Mouse (Mus musculus) heart, adult 2 months (tissue): ENCODE results near the gene Evl. TPM values are rescaled to one million over a fixed set of nuclear protein-coding genes. Genes with fewer than 3 reads are reported as not detected.
A peak's percentile ranks its signal among the peaks of the same experiment; 100 is the strongest.

ENCODE experiments used
- DNase-seq, 2 experiments: peaks; one replicate each; pipeline ENCODE4 v3.0.0; 2021
- H3K27ac ChIP-seq: fragments of 200-600 bp; 2 replicates; pipeline ENCODE4 v1.8.1; 2022
- H3K27me3 ChIP-seq: fragments of 200-500 bp; 2 replicates; pipeline ENCODE4 v1.6.1; 2012; ENCODE audit warnings: mild to moderate bottlenecking, low read length, inconsistent platforms, mixed read lengths; ENCODE audit not compliant: control insufficient read depth, insufficient read depth
- H3K36me3 ChIP-seq: fragments of 200-500 bp; 2 replicates; pipeline ENCODE4 v1.6.1; 2012; ENCODE audit warnings: low read length, inconsistent platforms; ENCODE audit not compliant: control insufficient read depth, insufficient read depth
- H3K4me1 ChIP-seq: fragments of 200-500 bp; 2 replicates; pipeline ENCODE4 v1.6.1; 2011; ENCODE audit warnings: low read length; ENCODE audit not compliant: control insufficient read depth, insufficient read depth
- H3K4me3 ChIP-seq: fragments of 200-600 bp; 2 replicates; pipeline ENCODE4 v1.8.1; 2022
- H3K79me2 ChIP-seq: fragments of 200-500 bp; replicated peaks from 2 replicates; pipeline ENCODE4 v1.6.1; 2012; ENCODE audit warnings: mild to moderate bottlenecking, inconsistent platforms, low read length, moderate library complexity, mixed read lengths; ENCODE audit not compliant: control insufficient read depth, insufficient read depth
- H3K9ac ChIP-seq: fragments of 200-500 bp; 2 replicates; pipeline ENCODE4 v1.6.1; 2012; ENCODE audit warnings: low read depth, mild to moderate bottlenecking, control low read depth, inconsistent platforms, low read length, mixed read lengths
- CTCF ChIP-seq: fragments of 200-600 bp; IDR thresholded peaks from 2 replicates; pipeline ENCODE4 v1.8.1; 2022; ENCODE audit warnings: antibody characterized with exemption, mild to moderate bottlenecking, moderate library complexity
- EP300 ChIP-seq: fragments of 200-500 bp; IDR thresholded peaks from 2 replicates; pipeline ENCODE4 v1.6.1; 2011; ENCODE audit warnings: low read depth, low read length, control low read depth; ENCODE audit not compliant: insufficient read depth
- POLR2A ChIP-seq: fragments of 200-500 bp; IDR thresholded peaks from 2 replicates; pipeline ENCODE4 v1.6.1; 2011; ENCODE audit warnings: mild to moderate bottlenecking, low read depth, low read length, control low read depth; ENCODE audit not compliant: insufficient read depth
- WGBS: fragments of 180-500 bp; shearing (Covaris S2); methylation state at CpG from one replicate; pipeline ENCODE4 v1.1.7; 2018; 5-methylcytosine and 5-hydroxymethylcytosine counted together
- intact Hi-C: fragments of 180-260 bp; cut with DNase I; formaldehyde crosslinking; loops from one replicate; pipeline ENCODE4 v1.15.1; 2025
- polyA plus RNA-seq: library from polyadenylated mRNA; depleted of rRNA; stranded (reverse); fragments of >200 nt; gene quantifications from 2 replicates; pipeline ENCODE4 v1.2.3, GENCODE M21; 2012
- total RNA-seq, 2 experiments: library from RNA; stranded (reverse); gene quantifications; 2 replicates each; pipeline ENCODE4 v1.2.3; 2021

Gene Evl
- total and polyA plus RNA-seq, 3 experiments: 34.8 to 40.6 (median 36.4) TPM

- intact Hi-C loops: no loop called here
- H3K79me2 ChIP-seq: no peaks in the 10 kb centered on the region
- peaks cover 22% of the 10 kb centered on the region for H3K4me1 ChIP-seq
- no peaks in the 10 kb centered on the region for H3K27me3 ChIP-seq
- TF ChIP-seq CTCF (no peak), EP300 (peak; percentile 73; the same call in 1 of the 2 replicates)
- no peak overlapping the region for H3K9ac ChIP-seq
- peak; percentile 55 to 76 for DNase-seq
- peak overlapping the region; percentile 24; the same call in 1 of the 2 replicates for H3K4me3 ChIP-seq
- peak overlapping the region; percentile 51 for H3K27ac ChIP-seq
- no peaks in the 10 kb centered on the region for H3K36me3 ChIP-seq
- 18% methylated on average over 4 of the region's 4 CpGs for WGBS
Observed at GRCm38 (mm10) chr12:108674502-108674901, 120.0 kb downstream of the Evl start.

- no peaks in the 10 kb centered on the region for H3K36me3 ChIP-seq
- intact Hi-C loops: loop anchor here (5.0 kb wide), 1 partner anchor 123 kb away; the partner anchor contains the start of gene Evl
Observed at GRCm38 (mm10) chr12:108674916-108675315, 120.4 kb downstream of the Evl start.

GRCm38 (mm10) chr12:108675614-108676401 lies 121.3 kb downstream of the Evl start:
- peak overlapping the region; percentile 65 for H3K27ac ChIP-seq
- H3K4me1 ChIP-seq: peaks cover 23% of the 10 kb centered on the region
- 64% methylated on average over 8 of the region's 8 CpGs for WGBS
- TF ChIP-seq CTCF (peak; percentile 53), POLR2A (no peak)
- no peaks in the 10 kb centered on the region for H3K36me3 ChIP-seq
- no peak for DNase-seq
- H3K79me2 ChIP-seq: no peaks in the 10 kb centered on the region
- H3K9ac ChIP-seq: no peak overlapping the region
- H3K4me3 ChIP-seq: no peak overlapping the region
- no peaks in the 10 kb centered on the region for H3K27me3 ChIP-seq
- intact Hi-C loops: loop anchor here (5.0 kb wide), 1 partner anchor 124 kb away; the partner anchor contains the start of gene Evl

More at GRCm38 (mm10) chr12:108674916-108675315, 120.4 kb downstream of the Evl start:
- Histone ChIP-seq H3K27ac (peak overlapping the region; percentile 51), H3K79me2 (no peaks in the 10 kb centered on the region), H3K4me1 (peaks cover 23% of the 10 kb centered on the region), H3K27me3 (no peaks in the 10 kb centered on the region), H3K4me3 (no peak overlapping the region), H3K9ac (no peak overlapping the region)
- TF ChIP-seq POLR2A: no peak
- TF ChIP-seq EP300: no peak
- TF ChIP-seq CTCF: no peak
- no peak for DNase-seq
- 59% methylated on average over 2 of the region's 2 CpGs for WGBS

GRCm38 (mm10) chr12:108677116-108677515 lies 122.6 kb downstream of the Evl start:
- no peaks in the 10 kb centered on the region for H3K36me3 ChIP-seq
- no peak overlapping the region for H3K4me3 ChIP-seq
- peak overlapping the region; percentile 8 for H3K27ac ChIP-seq

GRCm38 (mm10) chr12:108678366-108678765 lies 123.8 kb downstream of the Evl start:
- Histone ChIP-seq H3K4me1 (peaks cover 28% of the 10 kb centered on the region), H3K27ac (peak overlapping the region; percentile 54), H3K27me3 (no peaks in the 10 kb centered on the region), H3K4me3 (no peak overlapping the region), H3K9ac (no peak overlapping the region), H3K36me3 (no peaks in the 10 kb centered on the region), H3K79me2 (no peaks in the 10 kb centered on the region)
- TF ChIP-seq POLR2A (no peak), EP300 (0 out of 2 replicates have a peak, but pooled peaks have one; percentile 17), CTCF (no peak)
- WGBS: 39% methylated on average over 4 of the region's 4 CpGs
- intact Hi-C loops: loop anchor here (5.0 kb wide), 1 partner anchor 126 kb away; the partner anchor contains the start of gene Evl
- no peak for DNase-seq

More at GRCm38 (mm10) chr12:108677116-108677515, 122.6 kb downstream of the Evl start:
- no peaks in the 10 kb centered on the region for H3K27me3 ChIP-seq
- no peaks in the 10 kb centered on the region for H3K79me2 ChIP-seq
- TF ChIP-seq EP300 (no peak), POLR2A (no peak), CTCF (no peak)
- no peak for DNase-seq
- no peak overlapping the region; the same call in 1 of the 2 replicates for H3K9ac ChIP-seq
- intact Hi-C loops: loop anchor here (5.0 kb wide), 1 partner anchor 125 kb away; the partner anchor contains the start of gene Evl
- 89% methylated on average over 5 of the region's 5 CpGs for WGBS
- H3K4me1 ChIP-seq: peaks cover 26% of the 10 kb centered on the region

GRCm38 (mm10) chr12:108680861-108681260 lies 126.3 kb downstream of the Evl start:
- H3K4me3 ChIP-seq: no peak overlapping the region
- DNase-seq: no peak
- no peaks in the 10 kb centered on the region for H3K36me3 ChIP-seq
- H3K9ac ChIP-seq: no peak overlapping the region
- peaks cover 18% of the 10 kb centered on the region for H3K4me1 ChIP-seq
- WGBS: 96% methylated on average over 8 of the region's 8 CpGs
- TF ChIP-seq EP300 (no peak), CTCF (no peak), POLR2A (no peak)
- H3K27ac ChIP-seq: no peak overlapping the region
- H3K79me2 ChIP-seq: no peaks in the 10 kb centered on the region
- no peaks in the 10 kb centered on the region for H3K27me3 ChIP-seq
- intact Hi-C loops: no loop called here
